Mouse (Mus musculus) neural tube, embryonic 13.5 days (tissue): ENCODE data around the gene Ralgapa2. TPM values are rescaled to one million over a fixed set of nuclear protein-coding genes. Genes with fewer than 3 reads are reported as not detected.

Experiments used
- ATAC-seq: fragments of 200-750 bp; cut with Nextera tagmentation; 2 replicates; pipeline ENCODE4 v1.8.0; 2017; ENCODE audit warnings: low read depth, mild to moderate bottlenecking, moderate TSS enrichment, moderate library complexity
- H3K27ac ChIP-seq: fragments of 300-500 bp; sonication (generic); replicated peaks from 2 replicates; pipeline ENCODE4 v1.5.1; 2015; ENCODE audit warnings: moderate library complexity, mild to moderate bottlenecking, inconsistent platforms
- H3K27me3 ChIP-seq: fragments of 300-500 bp; sonication (generic); 2 replicates; pipeline ENCODE4 v1.6.1; 2015; ENCODE audit warnings: mild to moderate bottlenecking, inconsistent platforms
- H3K36me3 ChIP-seq: fragments of 300-500 bp; sonication (generic); 2 replicates; pipeline ENCODE4 v1.6.1; 2015; ENCODE audit warnings: mild to moderate bottlenecking, inconsistent platforms
- H3K4me1 ChIP-seq: fragments of 300-500 bp; sonication (generic); replicated peaks from 2 replicates; pipeline ENCODE4 v1.6.1; 2015; ENCODE audit warnings: inconsistent platforms
- H3K4me2 ChIP-seq: fragments of 300-500 bp; sonication (generic); 2 replicates; pipeline ENCODE4 v1.6.1; 2015; ENCODE audit warnings: inconsistent platforms, mild to moderate bottlenecking, moderate library complexity
- H3K4me3 ChIP-seq: fragments of 300-500 bp; sonication (generic); 2 replicates; pipeline ENCODE4 v1.5.1; 2015; ENCODE audit warnings: mild to moderate bottlenecking, inconsistent platforms
- H3K9ac ChIP-seq: fragments of 300-500 bp; sonication (generic); 2 replicates; pipeline ENCODE4 v1.6.1; 2015; ENCODE audit warnings: moderate library complexity, mild to moderate bottlenecking, inconsistent platforms
- H3K9me3 ChIP-seq: fragments of 300-500 bp; sonication (generic); 2 replicates; pipeline ENCODE4 v1.6.1; 2016; ENCODE audit warnings: inconsistent platforms
- WGBS: fragments of 180-500 bp; shearing (Covaris S2); methylation state at CpG from one replicate; pipeline ENCODE4 v1.1.7; 2015; 5-methylcytosine and 5-hydroxymethylcytosine counted together
- polyA plus RNA-seq: library from polyadenylated mRNA; unstranded; fragments of >200 nt; fragmentation: Nextera tagmentation; extraction: Ambion mirVana; gene quantifications from 2 replicates; pipeline ENCODE4 v1.2.1, GENCODE M21; 2015

Ralgapa2 gene
- polyA plus RNA-seq, 1 experiment from 2014 or later: 9.3 TPM

DNA sequence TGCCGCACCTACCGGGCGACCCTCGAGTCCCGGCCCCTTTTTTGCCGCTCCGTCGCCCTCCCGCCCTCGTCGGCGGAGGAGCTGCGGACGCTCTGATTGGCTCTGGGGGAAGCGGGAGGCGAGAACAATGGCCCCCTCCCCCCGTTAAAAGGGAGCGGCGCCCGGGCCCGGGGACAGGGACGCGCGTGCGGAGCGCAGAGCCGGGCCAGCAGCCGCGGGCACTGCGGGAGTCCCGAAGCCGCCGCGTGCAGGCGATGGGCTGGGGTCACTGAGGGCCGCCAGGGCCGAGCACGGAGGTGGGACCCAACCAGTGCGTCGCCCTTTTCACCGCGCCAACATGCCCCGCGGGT is 290.2 kb downstream of the Ralgapa2 start:
- peak overlapping the region; percentile 92 for H3K9ac ChIP-seq
- peak; percentile 83 for ATAC-seq
- no peaks in the 10 kb centered on the region for H3K9me3 ChIP-seq
- WGBS: 0% methylated on average over 38 of the region's 44 CpGs
- peak overlapping the region; percentile 88 for H3K4me2 ChIP-seq
- H3K4me3 ChIP-seq: peak overlapping the region; percentile 73
- H3K4me1 ChIP-seq: peaks cover 83% of the 10 kb centered on the region
- no peaks in the 10 kb centered on the region for H3K36me3 ChIP-seq
- H3K27ac ChIP-seq: peak overlapping the region; percentile 97
- H3K27me3 ChIP-seq: peaks cover 75% of the 10 kb centered on the region

DNA sequence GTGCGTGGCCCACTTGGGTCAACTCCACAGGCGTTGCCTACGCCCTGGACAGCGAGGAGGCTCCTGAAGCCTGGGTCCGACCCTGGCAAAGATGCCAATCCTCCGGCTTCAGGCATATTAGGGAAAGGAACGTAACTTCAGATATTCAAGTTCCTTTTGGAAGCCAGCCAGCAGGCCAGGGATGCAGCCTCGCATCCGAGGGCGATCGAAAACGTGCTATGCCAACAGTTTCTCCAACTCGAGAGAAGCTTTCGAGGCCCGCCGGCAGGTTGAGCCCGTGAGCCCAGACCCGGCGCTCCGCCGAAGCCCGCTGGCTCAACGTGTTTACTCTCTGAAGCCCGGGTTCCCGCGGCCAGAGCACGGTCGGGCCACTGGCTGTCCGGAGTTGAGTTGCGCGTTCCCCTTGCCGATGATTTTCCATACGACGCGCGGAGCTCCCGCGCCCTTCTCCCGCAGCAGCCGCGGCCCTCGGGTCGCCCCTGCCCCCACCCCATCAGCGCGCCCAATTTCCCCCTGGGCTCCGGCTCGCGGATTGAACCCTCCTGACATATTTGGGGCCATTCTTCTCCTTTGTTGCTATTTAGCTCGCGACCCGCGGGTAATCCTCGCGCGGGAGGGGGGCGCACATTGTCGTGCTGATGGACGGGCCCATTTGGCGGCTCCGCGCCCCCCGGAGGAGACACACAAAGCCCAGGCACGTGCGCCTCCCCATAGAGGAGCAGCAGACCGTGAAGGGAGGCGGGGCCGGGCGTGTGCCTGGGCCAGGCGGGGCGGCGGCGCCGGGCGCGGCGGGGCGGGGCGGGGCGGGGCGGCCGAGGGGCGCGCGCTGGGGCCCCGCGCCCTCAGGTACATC is 290.8 kb downstream of the Ralgapa2 start, which contains the start of gene Insm1:
Gene Insm1 (plus strand): TSS at position 846 of the 853 bp plus-strand sequence.
- Histone ChIP-seq H3K9me3 (no peaks in the 10 kb centered on the region), H3K4me2 (peak within 1 kb of the TSS; percentile 88), H3K9ac (peak within 1 kb of the TSS; percentile 92), H3K36me3 (no peaks in the 10 kb centered on the region), H3K27me3 (peaks cover 72% of the 10 kb centered on the region), H3K4me1 (peaks cover 83% of the 10 kb centered on the region), H3K27ac (peak within 1 kb of the TSS; percentile 97), H3K4me3 (peak within 1 kb of the TSS; percentile 73)
- peak; percentile 72 for ATAC-seq
- WGBS: under 1% methylated on average over 66 of the region's 86 CpGs

DNA sequence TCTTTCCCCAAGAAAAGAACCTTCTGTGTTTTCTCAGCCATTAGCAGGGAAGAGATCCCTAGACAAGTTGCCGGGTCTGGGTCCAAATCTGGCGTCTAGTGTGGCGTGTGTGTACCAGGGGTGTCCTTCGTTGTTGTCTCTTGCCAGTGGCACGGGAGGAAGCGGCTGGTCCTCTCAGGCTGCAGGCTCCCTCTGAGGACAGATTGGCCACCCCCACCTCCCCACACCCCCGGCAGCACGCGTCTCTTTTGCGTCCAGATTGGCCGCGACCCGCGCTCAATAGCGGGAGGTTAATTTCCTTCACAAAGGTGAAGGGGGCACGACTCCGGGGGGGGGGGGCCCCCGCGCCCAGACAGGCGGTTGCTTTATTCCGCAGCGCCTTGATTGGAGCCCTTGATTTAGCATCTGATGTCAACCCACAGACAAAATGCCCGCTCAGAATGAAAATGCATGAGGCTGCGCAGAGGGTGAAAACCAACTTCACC is 291.5 kb downstream of the Ralgapa2 start:
- peak overlapping the region; percentile 88 for H3K4me2 ChIP-seq
- H3K27ac ChIP-seq: peak overlapping the region; percentile 97
- H3K4me1 ChIP-seq: peaks cover 83% of the 10 kb centered on the region
- H3K36me3 ChIP-seq: no peaks in the 10 kb centered on the region
- under 1% methylated on average over 24 of the region's 24 CpGs for whole genome bisulfite sequencing
- H3K4me3 ChIP-seq: peak overlapping the region; percentile 73
- peak overlapping the region; percentile 92 for H3K9ac ChIP-seq
- H3K27me3 ChIP-seq: peaks cover 72% of the 10 kb centered on the region
- no peaks in the 10 kb centered on the region for H3K9me3 ChIP-seq
- no peak for ATAC-seq

DNA sequence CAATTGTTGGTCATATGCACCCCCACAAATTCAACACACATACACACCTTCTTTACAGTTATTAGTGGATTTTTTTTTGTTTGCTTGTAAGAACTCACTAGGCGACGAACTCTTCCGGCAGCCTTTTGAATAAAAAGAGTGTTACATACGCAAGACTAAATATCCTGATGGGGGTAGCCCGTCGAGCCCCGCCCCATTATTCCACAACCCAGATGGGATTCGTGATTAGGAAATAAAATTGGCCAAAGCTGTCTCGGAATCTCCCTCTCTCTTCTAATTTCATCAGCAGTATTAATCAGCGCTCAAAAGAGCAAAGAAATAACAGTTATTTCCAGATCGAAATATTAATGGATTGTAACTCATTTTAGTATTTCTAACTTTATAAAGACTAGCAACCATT is 292.4 kb downstream of the Ralgapa2 start:
- no peak overlapping the region for H3K9ac ChIP-seq
- no peak for ATAC-seq
- H3K27ac ChIP-seq: no peak overlapping the region
- H3K36me3 ChIP-seq: no peaks in the 10 kb centered on the region
- H3K4me1 ChIP-seq: peaks cover 81% of the 10 kb centered on the region
- H3K9me3 ChIP-seq: no peaks in the 10 kb centered on the region
- H3K27me3 ChIP-seq: peaks cover 70% of the 10 kb centered on the region
- no peak overlapping the region for H3K4me2 ChIP-seq
- WGBS: 6% methylated on average over 11 of the region's 11 CpGs
- H3K4me3 ChIP-seq: no peak overlapping the region

DNA sequence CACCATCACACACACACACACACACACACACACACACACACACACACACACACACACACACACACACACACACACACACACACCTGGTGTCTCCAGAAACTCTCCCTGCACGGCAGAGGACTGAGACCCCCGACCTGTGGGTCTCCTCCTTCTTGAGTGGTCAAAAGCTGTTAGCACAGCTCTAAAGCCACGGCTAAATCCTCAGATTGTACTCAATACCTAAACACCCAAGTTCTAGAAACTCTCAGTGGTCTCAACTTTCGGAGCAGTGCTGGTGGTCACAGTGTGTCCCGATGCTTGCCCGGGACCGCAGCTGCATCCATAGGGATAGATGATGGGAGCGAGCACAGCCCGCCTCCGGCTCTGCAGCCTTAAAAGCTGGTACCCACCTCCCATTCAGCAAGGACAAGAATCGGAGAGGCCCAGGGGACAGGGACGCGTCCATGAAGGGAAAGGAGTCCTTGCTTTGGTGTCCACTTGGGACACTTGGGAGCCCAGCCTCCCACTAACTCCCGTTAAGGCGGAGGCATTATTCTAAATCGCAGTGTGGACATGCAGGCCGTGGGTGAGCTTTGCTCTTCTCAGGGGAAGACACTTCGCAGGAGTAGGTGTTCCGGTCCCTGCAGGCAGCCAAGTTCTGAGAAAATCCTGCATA is 293.1 kb downstream of the Ralgapa2 start:
- H3K9ac ChIP-seq: no peak overlapping the region
- ATAC-seq: no peak
- peaks cover 78% of the 10 kb centered on the region for H3K4me1 ChIP-seq
- no peaks in the 10 kb centered on the region for H3K9me3 ChIP-seq
- H3K4me3 ChIP-seq: no peak overlapping the region; the same call in 1 of the 2 replicates
- peaks cover 65% of the 10 kb centered on the region for H3K27me3 ChIP-seq
- no peak overlapping the region for H3K27ac ChIP-seq
- H3K36me3 ChIP-seq: no peaks in the 10 kb centered on the region
- peak overlapping the region; percentile 53 for H3K4me2 ChIP-seq
- 1% methylated on average over 19 of the region's 19 CpGs for WGBS

DNA sequence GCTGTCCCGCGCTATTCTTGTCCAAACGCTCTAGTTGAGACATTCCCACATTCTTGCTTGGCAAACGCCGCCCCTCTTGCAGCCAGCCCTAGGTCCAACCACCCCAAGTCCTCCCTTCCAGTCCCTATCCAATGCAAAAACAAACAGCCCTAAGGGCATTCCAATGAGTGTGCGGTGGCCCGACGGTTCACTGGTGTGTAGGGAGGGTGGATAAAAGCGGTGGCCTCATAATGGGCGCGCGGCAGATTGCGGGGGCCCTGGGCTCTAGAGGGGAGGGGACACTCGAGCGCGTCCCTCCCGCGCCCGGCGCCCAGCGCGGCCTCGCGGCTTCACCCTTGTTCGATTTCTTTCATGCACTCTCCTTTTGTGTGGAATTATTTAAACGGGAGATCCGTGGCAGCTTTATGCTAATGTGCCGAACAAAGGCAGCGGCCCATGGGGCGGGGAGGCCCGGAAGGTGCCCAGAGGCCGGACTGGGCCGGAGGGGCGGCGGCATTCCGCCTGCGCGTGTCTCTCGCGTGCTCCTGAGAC is 293.9 kb downstream of the Ralgapa2 start:
- under 1% methylated on average over 40 of the region's 40 CpGs for WGBS
- Histone ChIP-seq H3K27ac (peak overlapping the region; percentile 68), H3K4me2 (peak overlapping the region; percentile 53), H3K4me3 (peak overlapping the region; percentile 26), H3K36me3 (no peaks in the 10 kb centered on the region), H3K4me1 (peaks cover 70% of the 10 kb centered on the region), H3K9ac (peak overlapping the region; percentile 60), H3K27me3 (peaks cover 63% of the 10 kb centered on the region), H3K9me3 (no peaks in the 10 kb centered on the region)
- ATAC-seq: peak; percentile 13; the same call in 1 of the 2 replicates

DNA sequence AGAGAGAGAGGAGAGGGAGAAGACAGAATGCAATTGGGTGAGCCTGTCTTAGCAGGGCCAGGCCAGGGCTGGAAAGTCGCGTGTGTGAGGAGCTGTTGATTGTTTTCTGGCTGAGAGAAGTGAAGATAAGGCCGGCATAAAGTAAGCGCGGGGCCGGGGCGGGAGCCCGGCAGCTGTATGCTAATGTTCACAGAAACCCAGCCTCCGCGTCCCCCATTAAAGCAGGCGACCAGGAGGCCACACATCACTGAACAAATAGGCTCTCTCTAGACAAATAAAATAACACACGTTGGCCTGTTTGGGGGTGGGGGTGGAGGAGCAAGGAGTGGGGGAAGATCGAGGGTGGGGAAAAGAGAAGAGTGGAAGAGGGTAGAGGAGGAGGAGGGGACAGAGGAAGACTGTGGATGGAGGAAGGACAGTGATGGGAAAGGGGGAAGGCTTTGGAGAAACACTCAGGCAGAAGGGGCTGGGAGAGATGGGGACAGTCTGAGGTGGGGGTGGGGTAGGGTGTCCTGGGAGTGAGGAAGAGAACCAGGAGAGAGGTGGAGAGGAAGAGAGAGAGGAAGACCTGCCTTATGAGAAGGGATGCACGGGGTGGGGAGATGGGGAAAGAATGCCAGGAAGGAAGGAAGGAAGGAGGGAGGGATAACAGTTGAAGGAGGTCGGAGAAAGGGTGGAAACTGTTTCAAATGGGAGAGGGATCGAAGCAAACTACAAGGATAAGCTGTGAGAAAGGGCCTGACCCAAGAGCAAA is 294.7 kb downstream of the Ralgapa2 start:
- Histone ChIP-seq H3K36me3 (no peaks in the 10 kb centered on the region), H3K9me3 (no peaks in the 10 kb centered on the region), H3K9ac (peak overlapping the region; percentile 26; the same call in 1 of the 2 replicates), H3K4me1 (peaks cover 62% of the 10 kb centered on the region), H3K4me3 (0 out of 2 replicates have a peak overlapping the region, but pooled peaks have one; percentile 26), H3K27ac (peak overlapping the region; percentile 68), H3K27me3 (peaks cover 63% of the 10 kb centered on the region), H3K4me2 (peak overlapping the region; percentile 53)
- 0 out of 2 replicates have a peak, but pooled peaks have one; percentile 2 for ATAC-seq
- 1% methylated on average over 16 of the region's 16 CpGs for WGBS

DNA sequence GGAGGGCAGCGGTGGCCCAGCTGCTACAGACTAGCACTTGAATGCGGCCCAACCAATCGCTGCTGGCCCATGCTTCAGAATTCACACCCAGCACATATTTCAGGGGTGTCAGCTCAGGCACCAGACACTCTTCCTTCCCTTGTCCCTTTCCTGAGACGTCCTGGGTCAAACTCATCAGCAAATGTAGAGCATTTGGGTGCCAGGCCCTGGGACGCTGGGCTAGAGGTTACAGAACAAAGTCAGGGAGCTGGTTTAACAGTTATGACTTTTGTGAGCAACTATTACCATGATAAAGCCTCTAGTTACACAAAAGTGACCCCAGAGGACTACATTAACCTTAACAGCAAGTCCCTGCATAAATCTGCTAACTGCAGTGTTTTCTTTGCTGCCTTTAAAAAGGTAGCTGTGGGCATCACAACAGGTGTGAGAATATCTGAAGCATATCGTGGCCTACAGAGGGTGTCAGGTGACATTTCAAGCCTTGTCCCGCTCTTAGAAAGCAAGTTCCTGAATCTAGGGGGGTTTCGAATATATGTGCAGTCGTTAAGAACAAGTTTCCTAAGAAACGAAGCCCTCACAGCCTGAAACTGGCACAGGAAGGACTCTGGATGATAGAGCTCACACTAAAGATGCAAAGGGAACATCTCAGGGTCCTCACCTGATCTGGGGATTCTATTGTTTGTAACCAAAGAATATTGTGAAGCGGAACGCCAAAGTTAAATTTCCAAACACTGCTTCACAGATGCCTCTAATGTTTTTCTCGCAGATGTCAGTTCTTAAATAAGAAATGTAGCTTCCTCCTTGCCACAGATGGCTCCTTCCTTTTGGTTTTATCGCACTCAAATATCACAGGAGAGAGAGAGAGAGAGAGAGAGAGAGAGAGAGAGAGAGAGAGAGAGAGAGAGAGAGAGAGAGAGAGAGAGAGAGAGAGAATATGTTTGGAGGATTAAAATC is 295.8 kb downstream of the Ralgapa2 start:
- no peak overlapping the region for H3K4me2 ChIP-seq
- no peaks in the 10 kb centered on the region for H3K9me3 ChIP-seq
- ATAC-seq: no peak
- no peak overlapping the region for H3K27ac ChIP-seq
- no peaks in the 10 kb centered on the region for H3K36me3 ChIP-seq
- 11% methylated on average over 14 of the region's 14 CpGs for WGBS
- H3K4me1 ChIP-seq: peaks cover 59% of the 10 kb centered on the region
- no peak overlapping the region for H3K9ac ChIP-seq
- H3K27me3 ChIP-seq: peaks cover 60% of the 10 kb centered on the region
- H3K4me3 ChIP-seq: no peak overlapping the region

DNA sequence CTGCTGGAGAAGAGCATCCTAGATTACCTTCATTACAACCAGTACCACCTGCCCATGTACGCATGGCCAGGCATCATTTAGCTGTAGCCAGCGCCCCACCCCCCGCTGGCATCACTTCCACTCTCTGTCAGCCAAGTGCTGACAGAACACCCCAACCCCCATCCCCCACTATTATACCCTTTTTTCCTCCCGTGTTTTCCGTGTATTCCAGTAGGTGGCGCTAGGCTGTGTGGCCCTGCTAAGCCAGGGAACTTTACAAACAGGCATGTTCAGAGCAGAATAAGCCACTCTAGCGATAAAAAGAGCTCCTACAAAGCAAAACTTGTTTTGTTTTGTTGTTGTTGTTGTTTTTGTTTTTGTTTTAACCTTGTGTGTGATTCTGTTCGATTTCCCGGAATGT is 297.4 kb downstream of the Ralgapa2 start:
- WGBS: 3% methylated on average over 9 of the region's 9 CpGs
- Histone ChIP-seq H3K4me1 (peaks cover 45% of the 10 kb centered on the region), H3K27me3 (peaks cover 54% of the 10 kb centered on the region), H3K9me3 (no peaks in the 10 kb centered on the region), H3K9ac (no peak overlapping the region), H3K36me3 (no peaks in the 10 kb centered on the region), H3K4me3 (no peak overlapping the region), H3K4me2 (no peak overlapping the region), H3K27ac (no peak overlapping the region)
- no peak for ATAC-seq

DNA sequence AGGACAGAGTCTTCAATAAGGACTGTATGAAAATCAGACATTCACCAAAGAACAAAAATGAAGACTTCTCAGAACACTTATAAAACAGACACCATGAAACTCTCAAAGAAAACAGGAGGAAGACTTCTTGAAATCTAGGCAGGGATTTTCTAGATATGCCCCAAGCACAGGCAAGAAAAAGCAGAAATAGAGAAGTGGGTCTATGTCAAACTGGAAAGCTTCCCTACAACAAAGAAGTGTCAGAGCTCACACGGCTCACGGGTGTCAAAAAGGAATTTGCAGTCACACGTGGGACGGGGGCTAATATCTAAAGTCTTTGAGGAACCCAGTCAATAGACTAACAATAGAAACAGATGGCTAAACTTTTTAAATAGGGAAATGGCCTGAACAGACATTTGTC is 301.2 kb downstream of the Ralgapa2 start:
- 30% methylated on average over 4 of the region's 4 CpGs for WGBS
- Histone ChIP-seq H3K27ac (no peak overlapping the region), H3K9me3 (no peaks in the 10 kb centered on the region), H3K4me1 (peaks cover 12% of the 10 kb centered on the region), H3K4me3 (no peak overlapping the region), H3K9ac (no peak overlapping the region), H3K36me3 (no peaks in the 10 kb centered on the region), H3K4me2 (no peak overlapping the region), H3K27me3 (peaks cover 28% of the 10 kb centered on the region)
- no peak for ATAC-seq

DNA sequence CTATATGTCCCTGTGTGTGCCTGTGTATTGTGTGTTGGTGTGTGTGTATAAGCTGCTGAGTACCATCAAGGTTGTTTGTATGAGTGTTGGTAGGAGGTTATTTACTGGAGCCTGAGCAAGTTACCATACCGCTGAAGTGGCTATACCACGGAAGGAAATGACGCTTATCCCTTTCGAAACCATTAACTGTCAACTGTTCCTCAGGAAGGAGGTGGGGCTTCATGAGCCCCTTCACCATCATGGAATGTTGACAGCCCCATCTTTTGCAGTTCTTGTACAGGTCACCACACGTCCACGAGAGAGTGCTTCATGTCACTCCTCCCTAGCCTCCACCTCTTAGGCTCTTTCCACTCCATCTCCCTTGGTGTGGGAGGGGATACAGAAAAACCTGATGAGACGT is 314.2 kb downstream of the Ralgapa2 start:
- Histone ChIP-seq H3K9me3 (no peaks in the 10 kb centered on the region), H3K4me3 (no peak overlapping the region), H3K36me3 (no peaks in the 10 kb centered on the region), H3K27me3 (peaks cover 3% of the 10 kb centered on the region; the same call in 1 of the 2 replicates), H3K9ac (no peak overlapping the region), H3K4me1 (no peaks in the 10 kb centered on the region), H3K4me2 (no peak overlapping the region), H3K27ac (no peak overlapping the region)
- WGBS: 80% methylated on average over 7 of the region's 7 CpGs
- ATAC-seq: no peak
